Mouse (Mus musculus) liver, embryonic 14.5 days (tissue): ENCODE data around the gene Bcl3.

ENCODE experiments used
- CTCF ChIP-seq: IDR thresholded peaks from 2 replicates; pipeline ENCODE4 v1.5.1; 2016; ENCODE audit warnings: antibody characterized with exemption, low read depth, control low read depth
- EP300 ChIP-seq: IDR thresholded peaks from 2 replicates; pipeline ENCODE4 v1.6.1; 2016; ENCODE audit warnings: antibody characterized with exemption, low read depth

DNA sequence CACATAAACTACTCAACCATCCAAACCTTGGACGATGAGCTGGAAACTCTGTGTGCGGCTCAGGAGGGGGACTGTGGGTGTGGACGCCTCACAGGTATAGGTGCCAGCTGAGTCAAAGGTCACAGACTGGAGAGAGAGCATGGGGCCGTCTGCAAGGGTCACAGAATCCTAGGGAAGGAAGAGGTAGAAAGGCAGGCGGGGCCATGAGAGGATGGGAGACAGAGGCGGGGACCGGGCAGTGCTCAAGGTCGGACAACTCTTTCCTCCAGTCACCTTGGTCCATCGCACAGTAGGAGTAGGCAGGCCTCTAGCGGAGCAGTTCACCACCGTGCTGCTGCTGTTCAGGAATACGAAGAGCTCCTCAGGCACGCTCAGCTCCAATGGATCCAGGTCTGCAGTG lies 62.5 kb downstream of the Bcl3 start:
- TF ChIP-seq CTCF (no peak), EP300 (no peak)
